Mouse (Mus musculus): Measurements from ENCODE around the gene Jade3. TPM values are rescaled to one million over a fixed set of nuclear protein-coding genes. Genes with fewer than 3 reads are reported as not detected.
A peak's percentile ranks its signal among the peaks of the same experiment; 100 is the strongest.
"Not testable (repeated sequence)": the region's sequence is repeated elsewhere in the genome, so short reads cannot be mapped to it uniquely, and the experiment has no call there.

Gene Jade3
- total RNA-seq (2021), result 1 to 10 TPM; 5.3 to 7.0 TPM

DNA sequence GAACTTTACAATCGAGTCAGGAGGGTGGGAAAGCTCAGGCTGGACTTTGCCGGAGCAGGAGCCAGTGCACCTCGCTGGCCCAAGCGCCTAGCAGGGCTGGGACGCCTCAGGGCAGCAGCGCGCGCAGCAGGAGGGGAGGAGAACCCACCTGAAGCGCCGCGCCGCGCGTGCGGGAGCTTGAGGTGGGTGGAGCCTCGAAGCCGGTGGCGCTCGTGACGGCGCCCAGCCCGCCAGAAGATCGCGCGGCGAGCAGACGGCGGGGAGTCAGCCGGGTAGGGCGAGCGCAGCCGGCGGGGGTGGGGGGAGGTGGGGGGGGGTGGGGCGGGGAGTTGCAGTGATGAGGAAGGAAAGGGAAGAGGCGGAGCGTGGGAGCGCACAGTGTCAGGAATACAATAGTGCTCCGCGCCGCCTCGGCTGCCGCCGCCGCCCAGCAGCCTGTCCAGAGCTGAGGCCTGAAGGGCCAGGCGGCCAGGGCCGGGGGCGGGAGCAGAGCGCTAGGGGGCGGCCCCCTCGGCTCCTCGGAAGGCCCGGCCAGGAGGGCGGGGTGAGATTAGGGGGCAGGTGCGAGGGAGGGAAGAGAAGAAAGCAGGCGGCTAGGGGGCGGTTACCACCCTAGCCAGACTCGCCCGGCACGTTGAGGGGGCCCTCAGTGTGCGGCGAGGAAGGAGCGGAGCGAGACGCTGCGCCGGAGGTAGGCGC lies at the start of gene Jade3:
TSS of gene Jade3 (plus strand) at position 549 of the 699 bp plus-strand sequence.
- DNase-seq (ENCODE audit: low spot score in 2 of 2), result peak; percentile 57 to 73
- intact Hi-C loops (cut with DNase I), result loop anchor here (10.0 kb wide), 1 partner anchor 60 kb away; the partner anchor contains the start of gene Rp2

DNA sequence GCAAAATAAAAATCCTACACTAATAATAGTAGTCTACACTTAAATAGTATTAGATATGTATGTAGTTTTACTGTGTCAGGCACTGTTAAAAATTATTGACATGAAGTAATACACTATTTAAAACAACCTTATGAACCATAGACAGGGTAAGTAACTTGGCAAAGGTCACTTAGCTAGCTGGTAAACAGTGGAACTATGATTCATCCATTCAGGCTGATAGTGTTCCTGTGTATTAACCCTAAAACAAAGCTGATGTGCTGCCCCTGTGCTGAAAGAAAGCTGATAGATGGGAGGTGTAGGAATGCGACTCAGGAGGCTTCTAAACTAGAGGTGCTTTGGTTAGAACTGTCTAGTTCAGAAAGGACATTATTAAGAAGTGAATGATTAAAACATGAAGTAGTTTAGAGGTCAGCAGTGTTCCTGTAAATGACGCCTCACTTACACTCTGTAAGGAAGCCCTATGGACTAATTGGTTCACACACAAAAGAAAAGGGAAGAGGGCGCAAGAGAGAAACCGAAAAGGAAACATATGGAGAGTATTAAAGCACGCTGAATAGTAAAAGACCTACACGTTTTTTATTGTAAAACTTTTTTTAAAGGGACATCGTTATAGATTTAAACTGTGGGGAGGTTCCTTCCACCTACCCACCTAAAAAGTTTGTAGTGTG lies 46.0 kb upstream of the Jade3 start:
- intact Hi-C loops (cut with DNase I), result no loop called here
- DNase-seq (ENCODE audit: low spot score in 2 of 2), result no peak

DNA sequence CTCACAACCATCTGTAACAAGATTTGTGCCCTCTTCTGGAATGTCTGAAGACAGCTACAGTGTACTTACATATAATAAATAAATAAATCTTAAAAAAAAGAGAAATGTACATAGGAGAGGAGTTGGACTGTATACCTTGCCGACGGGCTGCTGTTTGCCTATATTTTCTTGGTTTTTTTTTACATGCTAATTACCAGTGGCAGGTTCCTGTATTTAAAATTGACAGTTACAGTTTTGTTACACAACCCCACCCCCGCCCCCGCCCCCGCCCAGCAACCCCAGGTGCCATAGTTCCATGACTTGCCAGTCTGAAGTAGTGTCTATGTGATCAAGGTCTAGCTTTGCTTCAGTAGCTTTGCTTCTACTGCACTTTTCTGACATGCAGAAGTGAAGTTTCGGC lies 43.2 kb upstream of the Jade3 start:
- intact Hi-C loops (cut with DNase I), result no loop called here
- DNase-seq (ENCODE audit: low spot score in 2 of 2), result no peak

DNA sequence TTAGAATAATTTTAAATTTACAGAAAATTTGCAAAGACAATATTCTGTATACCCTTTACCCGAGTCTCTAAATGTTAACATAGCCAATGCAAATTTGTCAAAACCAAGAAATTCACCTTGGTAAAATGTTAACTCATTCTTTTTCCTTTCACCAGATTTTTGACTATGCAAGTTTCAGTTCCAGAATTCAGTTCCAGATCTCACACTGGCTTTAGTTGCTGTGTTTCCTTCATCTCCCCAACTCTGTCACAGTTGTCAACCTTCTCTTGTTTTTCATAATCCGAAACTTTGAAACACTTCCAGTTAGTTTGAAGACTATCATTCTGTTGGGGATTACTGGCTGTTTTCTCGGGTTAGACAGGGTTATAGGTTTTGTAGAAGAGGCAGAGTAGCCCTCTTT lies 38.5 kb upstream of the Jade3 start:
- DNase-seq (ENCODE audit: low spot score in 2 of 2), result no peak
- intact Hi-C loops (cut with DNase I), result no loop called here

DNA sequence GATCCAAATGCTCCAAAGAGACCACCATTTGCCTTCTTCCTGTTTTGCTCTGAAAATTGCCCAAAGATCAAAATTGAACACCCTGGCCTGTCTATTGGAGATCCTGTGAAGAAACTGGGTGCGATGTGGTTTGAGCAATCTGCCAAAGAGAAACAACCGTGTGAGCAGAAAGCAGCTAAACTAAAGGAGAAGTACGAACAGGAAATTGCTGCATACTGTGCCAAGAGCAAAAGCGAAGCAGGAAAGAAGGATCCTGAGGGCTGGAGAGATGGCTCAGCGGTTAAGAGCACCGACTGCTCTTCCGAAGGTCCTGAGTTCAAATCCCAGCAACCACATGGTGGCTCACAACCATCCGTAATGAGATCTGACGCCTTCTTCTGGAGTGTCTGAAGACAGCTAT lies 33.5 kb upstream of the Jade3 start:
- DNase-seq (ENCODE audit: low spot score in 2 of 2), result not testable (repeated sequence)

DNA sequence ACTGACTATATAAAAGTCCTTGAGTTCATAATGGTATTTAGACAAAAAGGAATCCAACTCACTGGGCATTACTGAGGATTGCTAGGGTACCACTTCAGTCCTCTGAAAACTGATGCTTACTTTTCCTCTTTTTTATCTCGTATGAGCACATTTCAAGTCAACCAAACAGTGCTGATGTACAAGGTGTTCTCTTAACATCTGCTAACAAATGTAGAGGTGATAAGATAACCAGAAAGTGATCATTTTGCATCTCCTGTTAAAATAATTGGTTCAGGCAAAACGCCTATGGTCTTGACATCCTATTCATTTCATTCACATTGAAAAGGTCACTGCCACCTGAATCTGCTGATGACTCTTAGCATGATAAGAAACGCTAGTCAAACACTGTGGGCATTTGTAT lies 32.5 kb upstream of the Jade3 start:
- intact Hi-C loops (cut with DNase I), result no loop called here

More for the DNA sequence above, 33.5 kb upstream of the Jade3 start:
- intact Hi-C loops (cut with DNase I), result not testable (repeated sequence)

DNA sequence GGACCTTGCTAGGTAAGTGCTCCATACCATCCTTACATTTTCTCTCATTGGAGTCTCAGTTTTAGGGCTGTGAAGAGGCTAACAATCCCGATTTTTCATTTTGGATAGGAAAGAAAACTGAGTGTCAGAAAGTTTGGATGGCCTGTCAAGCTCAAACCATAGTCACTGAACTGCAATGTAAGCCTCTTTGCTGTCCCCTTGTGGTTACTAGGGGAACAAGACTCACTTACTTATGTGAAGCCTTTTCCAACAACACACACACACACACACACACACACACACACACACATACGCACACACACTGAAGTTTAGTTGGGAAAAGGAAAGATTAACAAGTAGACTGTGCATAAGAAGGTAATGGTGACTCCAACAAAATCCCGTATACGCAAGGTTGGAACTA lies 21.4 kb upstream of the Jade3 start:
- DNase-seq (ENCODE audit: low spot score in 2 of 2), result no peak
- intact Hi-C loops (cut with DNase I), result no loop called here

More for the DNA sequence above, 32.5 kb upstream of the Jade3 start:
- no peak for DNase-seq (ENCODE audit: low spot score in 2 of 2)

DNA sequence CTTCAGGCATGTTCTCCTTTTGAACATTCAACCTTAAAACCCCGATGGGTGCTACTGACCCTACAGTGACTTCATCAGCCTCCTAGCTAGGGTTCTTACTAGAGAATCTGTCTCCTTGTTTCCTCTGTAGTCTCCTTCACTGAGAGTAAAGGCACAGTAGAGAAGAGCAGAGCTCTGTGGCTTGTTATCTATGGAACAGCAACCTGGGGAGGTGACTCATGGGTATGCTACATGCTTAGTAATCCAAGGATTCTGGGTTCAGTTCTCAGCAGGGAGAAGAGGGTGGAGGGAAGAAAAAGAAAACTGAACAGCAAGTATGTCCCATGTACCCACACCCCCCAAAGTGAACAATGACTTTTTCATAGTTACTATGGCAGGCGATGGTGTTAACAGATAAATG lies 18.6 kb upstream of the Jade3 start:
- intact Hi-C loops (cut with DNase I), result no loop called here
- DNase-seq (ENCODE audit: low spot score in 2 of 2), result no peak

DNA sequence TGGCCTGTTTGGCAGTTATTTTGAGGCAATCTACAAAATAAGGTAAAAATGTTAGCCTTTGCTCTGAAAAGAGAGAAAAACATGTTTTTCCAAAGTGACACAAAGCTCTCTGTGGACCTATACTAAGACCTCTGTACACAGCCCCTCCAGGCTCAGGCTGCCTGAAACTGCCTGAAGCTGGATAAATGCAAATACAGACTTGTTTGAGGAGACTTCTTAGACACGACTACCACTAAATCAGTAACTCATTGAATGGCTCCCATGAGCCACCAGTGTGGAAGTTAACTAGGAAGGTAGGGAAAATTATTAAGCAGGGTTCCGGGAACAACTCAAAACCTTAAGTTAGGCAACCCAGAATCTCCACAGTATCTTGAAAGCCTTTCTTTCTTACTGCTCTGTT lies 17.8 kb upstream of the Jade3 start:
- intact Hi-C loops (cut with DNase I), result no loop called here
- no peak for DNase-seq (ENCODE audit: low spot score in 2 of 2)

DNA sequence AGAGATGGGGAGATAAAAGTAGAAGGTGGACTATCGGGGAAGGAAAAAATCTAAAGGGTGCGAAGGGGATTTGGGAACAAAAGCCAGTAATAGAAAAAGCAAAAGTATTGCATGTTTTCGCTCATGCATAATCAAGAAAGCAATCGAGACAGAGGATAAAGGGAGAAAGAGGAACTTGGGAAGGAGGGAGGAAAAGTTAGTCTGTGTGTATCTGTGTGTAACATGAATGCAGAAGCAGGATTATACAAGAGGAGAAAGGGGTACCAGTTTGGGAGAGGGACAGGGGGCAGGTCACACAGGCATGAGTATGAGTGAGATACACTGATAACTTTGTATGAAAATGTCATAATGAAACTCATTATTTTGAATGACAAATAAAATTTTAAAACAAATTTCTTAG lies 14.1 kb upstream of the Jade3 start:
- intact Hi-C loops (cut with DNase I), result no loop called here
- DNase-seq (ENCODE audit: low spot score in 2 of 2), result no peak

DNA sequence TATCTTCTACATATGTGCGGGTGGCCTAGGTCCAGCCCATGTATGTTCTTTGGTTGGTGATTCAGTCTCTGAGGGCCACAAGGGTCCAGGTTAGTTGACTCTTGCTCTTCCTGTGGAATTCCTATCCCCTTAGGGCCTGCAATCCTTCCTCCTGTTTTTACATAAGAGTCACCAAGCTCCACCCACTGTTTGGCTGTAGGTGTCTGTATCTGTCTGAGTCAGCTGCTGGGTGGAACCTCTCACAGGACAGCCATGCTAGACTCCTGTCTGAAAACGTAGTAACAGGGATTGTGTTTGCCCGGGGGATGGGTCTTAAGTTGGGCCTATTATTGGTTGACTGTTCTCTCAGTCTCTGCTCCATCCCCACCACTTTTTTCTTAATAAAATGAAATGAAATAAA lies 13.3 kb upstream of the Jade3 start:
- intact Hi-C loops (cut with DNase I), result no loop called here
- DNase-seq (ENCODE audit: low spot score in 2 of 2), result no peak

DNA sequence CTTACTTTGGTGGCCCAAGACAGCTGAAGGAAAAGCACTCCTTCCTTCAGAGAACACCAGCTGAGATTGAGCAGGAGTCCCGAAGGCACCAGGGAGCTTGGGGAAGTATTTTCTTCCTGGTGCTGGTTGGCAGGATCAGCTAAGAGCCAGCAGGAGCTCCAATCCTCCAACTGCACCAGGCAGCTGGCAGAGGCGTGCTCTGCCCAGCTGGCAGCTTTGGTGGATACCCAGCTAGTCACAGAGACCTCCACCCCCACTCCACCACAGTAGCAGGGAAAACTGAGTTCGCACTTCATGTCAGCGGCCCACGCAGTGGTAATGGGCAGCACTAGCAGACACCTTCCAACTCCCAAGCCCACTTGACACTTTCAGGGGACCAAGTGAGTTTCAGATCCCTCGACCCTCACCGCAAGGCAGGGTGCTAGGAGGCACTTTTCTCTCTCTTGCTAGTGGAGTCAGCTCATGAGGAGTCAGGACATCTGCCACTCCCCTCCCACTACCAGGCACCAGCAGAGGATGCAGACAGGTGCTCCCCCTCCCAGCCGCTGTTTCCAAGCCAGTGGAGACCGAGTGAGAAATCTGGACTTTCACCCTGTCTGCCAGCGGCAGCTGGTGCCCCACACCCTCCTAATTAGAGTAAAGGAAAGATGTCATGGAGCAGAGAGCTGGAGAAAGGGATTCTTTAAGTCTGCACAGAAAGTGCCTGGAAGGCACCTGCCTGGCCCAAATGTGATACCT lies 10.4 kb upstream of the Jade3 start:
- intact Hi-C loops (cut with DNase I), result no loop called here
- peak; percentile 18 to 33 for DNase-seq (ENCODE audit: low spot score in 2 of 2)

DNA sequence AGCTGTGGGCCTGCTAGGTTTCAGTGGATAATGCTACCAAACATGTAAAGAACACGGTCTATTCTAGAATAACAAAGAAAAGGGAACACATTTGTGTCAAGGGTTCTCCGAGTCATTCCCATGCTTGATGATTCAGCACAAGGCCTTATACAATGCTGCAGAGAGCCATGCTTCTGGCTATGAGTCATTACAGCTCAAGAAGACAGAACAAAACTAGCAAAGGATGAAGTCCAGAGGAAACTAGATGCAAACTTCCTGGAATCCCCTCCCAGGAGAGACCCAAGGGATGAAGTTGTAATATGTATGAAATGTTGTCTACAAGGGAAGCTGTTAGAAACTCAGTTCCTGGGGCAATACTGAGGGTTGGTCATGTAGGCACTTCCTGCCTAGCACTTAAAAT lies 7.0 kb upstream of the Jade3 start:
- intact Hi-C loops (cut with DNase I), result no loop called here
- no peak for DNase-seq (ENCODE audit: low spot score in 2 of 2)

DNA sequence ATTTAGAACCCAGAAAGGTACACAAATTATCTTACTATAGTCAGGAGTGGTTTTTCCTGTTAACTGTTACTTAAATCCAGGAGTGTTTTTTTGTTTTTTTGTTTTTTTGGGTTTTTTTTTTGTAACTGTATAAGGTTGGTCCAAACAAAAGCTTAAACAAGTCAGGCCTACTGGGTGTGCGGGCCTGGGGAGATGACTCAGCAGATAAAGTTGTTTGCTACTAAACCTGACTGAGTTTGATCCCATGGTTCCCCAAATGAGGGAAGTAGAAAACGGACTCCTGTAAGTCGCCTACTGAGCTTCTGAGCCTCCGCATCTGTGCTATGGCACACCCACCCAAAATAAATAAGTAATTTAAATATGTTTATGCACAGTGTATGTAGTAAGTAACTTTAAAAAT lies 6.0 kb upstream of the Jade3 start:
- no peak for DNase-seq (ENCODE audit: low spot score in 2 of 2)
- intact Hi-C loops (cut with DNase I), result no loop called here

DNA sequence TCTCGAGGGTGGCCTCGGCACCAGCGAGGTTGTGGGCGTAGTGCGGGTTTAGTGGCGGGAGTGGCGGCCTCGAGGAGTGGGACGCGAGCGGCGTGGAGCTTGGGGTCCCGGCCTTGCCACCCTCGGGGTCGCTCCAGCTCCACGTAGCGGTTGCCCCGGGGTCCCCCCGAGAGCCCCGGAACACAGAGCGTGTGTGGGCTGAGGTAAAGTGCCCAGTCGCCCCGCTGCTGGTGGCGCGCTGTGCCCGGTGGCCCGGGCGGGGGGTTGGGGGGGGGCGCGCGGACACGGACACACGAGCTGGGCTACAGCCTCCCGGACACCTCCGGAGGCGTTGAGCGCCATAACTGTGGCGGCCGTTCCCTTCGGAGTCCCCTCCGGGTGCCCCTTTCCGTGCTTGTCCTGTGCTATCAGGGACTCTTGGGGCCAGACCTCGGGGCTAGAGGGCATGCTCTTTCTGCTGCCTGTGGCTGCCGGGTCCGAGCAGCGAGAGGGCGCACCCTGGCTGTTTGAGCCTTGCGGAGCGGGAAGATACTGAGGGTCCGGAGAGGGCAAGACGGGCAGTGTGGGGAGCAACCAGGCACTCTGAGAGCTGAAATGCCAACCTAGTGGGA lies 456 bp downstream of the Jade3 start:
- intact Hi-C loops (cut with DNase I), result loop anchor here (10.0 kb wide), 1 partner anchor 61 kb away; the partner anchor contains the start of gene Rp2
- DNase-seq (ENCODE audit: low spot score in 2 of 2), result peak; percentile 4 to 9

DNA sequence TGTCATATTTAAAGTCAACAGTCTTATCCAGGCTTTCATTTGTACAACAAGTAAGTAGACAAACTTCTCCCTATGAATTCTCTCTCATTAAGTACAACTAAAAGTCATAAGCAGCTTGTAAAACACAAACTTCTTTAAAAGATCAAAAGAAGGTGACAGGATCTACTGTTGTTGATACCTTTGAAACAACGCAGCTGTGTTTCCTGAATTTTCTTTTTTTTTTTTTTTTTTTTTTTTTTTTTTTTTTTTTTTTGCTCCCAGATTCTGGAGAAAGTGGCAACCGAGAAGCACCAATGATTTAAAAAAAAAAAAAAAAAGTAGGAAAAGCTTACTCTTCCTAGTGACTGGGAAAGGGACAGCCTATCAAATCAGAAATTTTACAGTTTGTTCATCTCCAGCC lies 57.7 kb downstream of the Jade3 start:
- DNase-seq (ENCODE audit: low spot score in 2 of 2), result no peak
- intact Hi-C loops (cut with DNase I), result no loop called here

DNA sequence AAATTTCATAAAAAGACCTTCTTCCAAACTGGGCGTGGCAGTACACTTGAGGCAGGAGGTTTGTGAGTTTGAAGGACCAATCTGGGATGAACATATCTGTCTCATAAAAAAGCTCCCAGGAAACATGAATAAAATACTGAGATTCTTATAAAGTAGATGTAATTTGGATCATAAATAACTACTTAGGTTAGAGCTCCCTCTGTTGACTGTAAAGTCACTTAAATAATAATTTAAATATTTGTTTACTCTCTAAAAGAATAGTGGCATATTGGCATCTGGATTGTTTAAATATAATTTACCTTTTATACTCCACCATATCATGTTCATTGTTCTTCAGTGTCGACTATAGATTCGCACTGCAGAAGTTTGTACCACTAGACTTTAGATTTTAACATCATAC lies 72.2 kb downstream of the Jade3 start:
- intact Hi-C loops (cut with DNase I), result no loop called here
- no peak for DNase-seq (ENCODE audit: low spot score in 2 of 2)

DNA sequence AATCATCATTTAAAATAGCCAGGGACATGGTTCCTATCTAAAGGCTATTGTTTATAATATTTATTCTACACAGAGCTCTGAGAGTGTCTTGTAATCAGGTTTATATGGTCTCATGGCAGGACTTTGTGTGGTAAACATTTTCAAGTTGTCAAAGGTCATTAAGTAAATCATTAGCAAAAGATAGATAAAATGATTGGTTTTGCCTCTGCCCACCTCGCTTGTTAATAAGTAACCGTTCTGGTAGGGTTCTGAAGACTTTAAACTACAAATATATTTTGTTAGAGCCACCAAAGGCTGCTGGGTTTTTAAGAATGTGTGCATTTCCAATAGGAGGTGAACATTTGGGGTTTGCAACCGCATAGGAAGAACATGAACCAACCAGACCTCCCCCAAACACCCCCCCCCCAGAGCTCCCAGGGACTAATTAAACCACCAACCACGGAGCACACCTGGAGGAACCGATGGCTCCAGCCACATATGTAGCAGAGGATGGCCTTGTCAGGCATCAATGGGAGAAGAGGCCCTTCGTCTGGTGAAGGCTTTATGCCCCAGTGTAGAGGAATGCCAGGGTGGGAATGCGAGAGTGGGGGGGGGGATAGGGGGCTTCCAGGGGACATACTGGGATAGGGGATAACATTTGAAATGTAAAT lies 94.9 kb downstream of the Jade3 start:
- DNase-seq (ENCODE audit: low spot score in 2 of 2), result no peak
- intact Hi-C loops (cut with DNase I), result no loop called here

DNA sequence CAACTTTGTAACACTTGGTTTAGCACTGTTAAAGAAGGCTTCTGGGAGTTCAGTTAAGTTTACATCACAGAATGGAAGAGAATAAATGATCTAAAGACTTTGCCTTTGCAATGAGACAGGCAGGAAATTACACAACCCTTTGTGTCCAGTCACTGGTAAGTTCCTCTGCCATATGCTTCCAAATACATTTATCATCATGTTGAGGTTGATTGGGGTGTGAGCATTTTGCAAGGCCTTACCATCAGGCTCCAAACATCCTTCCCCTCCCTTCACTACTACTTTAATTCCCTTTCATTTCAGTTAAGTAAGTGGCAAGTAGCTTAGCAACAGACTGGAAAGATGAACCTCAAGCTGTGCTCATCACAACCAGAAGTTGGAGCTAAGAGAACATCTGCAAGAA lies 96.1 kb downstream of the Jade3 start:
- DNase-seq (ENCODE audit: low spot score in 2 of 2), result no peak
- intact Hi-C loops (cut with DNase I), result no loop called here

DNA sequence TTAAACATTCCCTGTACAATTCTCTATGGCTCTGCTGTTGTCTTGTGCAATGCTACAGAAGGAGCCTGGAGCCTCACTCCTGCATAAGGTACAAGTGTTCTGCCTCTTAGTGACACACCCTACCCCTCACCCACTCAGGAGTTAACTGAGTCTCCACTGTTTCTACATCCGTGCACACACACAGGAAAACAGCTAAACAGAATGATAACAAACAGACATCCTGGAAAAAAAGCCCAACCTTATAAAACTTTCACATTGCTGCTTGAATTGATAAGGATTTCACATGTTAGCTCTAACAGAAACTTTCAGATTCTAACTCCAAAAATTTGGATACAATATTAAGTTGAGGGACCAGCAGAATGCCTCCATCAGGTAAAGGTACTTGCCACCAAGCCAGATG lies 107.1 kb downstream of the Jade3 start:
- no peak for DNase-seq (ENCODE audit: low spot score in 2 of 2)
- intact Hi-C loops (cut with DNase I), result no loop called here
